Mouse (Mus musculus): ENCODE measurements around the gene Ifnl2. TPM values are rescaled to one million over a fixed set of nuclear protein-coding genes. Genes with fewer than 3 reads are reported as not detected.
"Not testable (repeated sequence)": the region's sequence is repeated elsewhere in the genome, so short reads cannot be mapped to it uniquely, and the experiment has no call there.

Gene Ifnl2
- not detected in 2 replicates for polyA plus RNA-seq (2016; fragmentation: Nextera tagmentation; extraction: Ambion mirVana)

DNA sequence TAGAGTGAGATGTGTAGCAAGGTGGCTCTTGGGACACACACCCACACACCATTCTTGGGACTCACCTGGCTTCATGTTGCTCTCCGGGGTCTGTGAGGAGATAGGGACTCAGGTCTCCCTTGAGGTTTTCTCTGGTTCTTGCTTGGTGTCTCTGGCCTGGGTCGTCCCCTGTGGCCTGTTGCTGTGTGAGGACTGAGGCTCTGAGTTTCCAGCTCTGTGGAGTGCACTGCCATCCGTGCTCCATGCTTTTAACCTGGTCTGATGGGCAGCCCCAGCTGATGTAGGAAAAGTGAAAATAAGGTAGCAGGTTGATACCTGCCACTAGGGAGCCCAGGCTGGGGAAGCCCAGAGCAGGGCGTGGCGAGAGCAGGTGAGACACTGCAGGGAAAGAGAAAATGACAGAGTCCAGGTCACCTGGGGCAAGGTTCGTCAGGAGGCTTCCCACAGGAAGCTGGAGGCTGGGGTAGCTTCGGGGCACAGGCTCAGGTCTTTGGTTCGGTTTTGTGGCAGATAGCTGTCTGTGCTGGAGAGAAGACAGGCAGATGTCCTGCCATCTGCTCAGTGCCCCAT, at the start of gene Ifnl2:
Gene Ifnl2 (minus strand): TSS at position 51 of the 570 bp plus-strand sequence.
- H3K4me1 ChIP-seq; H3K36me3 ChIP-seq; H3K9ac ChIP-seq; H3K27me3 ChIP-seq; H3K4me2 ChIP-seq (replicated peaks); ATAC-seq (ENCODE audit: insufficient number of reproducible peaks, insufficient read depth, low FRiP score, low TSS enrichment); H3K27ac ChIP-seq; H3K9me3 ChIP-seq; H3K4me3 ChIP-seq: not testable (repeated sequence)
- 62% methylated on average over 8 of the region's 8 CpGs for WGBS

DNA sequence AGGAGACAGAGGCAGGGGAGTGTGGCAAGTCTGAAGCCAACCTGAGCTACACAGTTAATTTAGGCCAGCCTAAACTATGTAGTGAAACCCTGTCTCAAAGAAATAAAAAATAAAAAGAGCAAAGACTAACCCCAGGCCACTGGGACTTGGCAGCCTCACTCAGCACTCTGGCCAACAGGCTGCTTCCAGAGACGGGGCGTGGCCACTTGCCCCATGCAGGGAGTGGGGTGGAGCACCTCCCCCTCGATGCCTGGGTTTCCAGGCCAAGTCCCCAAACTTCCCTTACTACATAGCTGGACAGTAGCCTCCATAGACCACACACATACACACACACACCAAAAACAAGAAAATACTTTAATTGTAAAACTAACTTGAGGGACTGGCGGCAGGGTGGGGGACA, 48.2 kb upstream of the Ifnl2 start:
- no peaks in the 10 kb centered on the region for H3K27me3 ChIP-seq
- H3K9ac ChIP-seq, result no peak overlapping the region
- H3K4me3 ChIP-seq, result no peak overlapping the region
- 42% methylated on average over 4 of the region's 4 CpGs for WGBS
- no peak overlapping the region for H3K4me2 ChIP-seq (replicated peaks)
- no peaks in the 10 kb centered on the region for H3K9me3 ChIP-seq
- H3K36me3 ChIP-seq, result peaks cover 48% of the 10 kb centered on the region
- no peaks in the 10 kb centered on the region for H3K4me1 ChIP-seq
- 0 out of 2 replicates have a peak overlapping the region, but pooled peaks have one; percentile 11 for H3K27ac ChIP-seq
- ATAC-seq (ENCODE audit: insufficient number of reproducible peaks, insufficient read depth, low FRiP score, low TSS enrichment), result no peak

DNA sequence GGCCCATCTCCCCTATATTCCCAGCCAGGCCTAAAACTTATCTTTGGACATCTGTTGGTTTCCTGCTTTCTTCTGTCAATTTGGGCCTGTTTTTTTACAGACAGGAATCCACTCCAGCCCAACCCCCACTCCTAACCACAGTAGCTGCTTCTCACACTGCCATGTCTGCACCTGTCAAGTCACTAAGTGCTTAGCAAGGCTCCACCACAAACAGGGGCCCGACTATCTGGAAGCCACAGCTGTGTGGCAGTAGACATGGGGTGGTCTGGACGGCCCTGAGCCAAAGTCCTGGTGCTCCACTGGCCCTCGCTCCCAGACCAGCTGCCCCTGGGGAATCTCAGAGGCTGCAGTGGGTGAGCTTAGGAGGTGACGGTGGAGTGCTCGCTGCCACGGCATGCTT, 47.5 kb upstream of the Ifnl2 start:
- no peaks in the 10 kb centered on the region for H3K9me3 ChIP-seq
- no peaks in the 10 kb centered on the region for H3K27me3 ChIP-seq
- H3K4me1 ChIP-seq, result no peaks in the 10 kb centered on the region
- H3K4me3 ChIP-seq, result no peak overlapping the region
- no peak overlapping the region for H3K9ac ChIP-seq
- no peak for ATAC-seq (ENCODE audit: insufficient number of reproducible peaks, insufficient read depth, low FRiP score, low TSS enrichment)
- H3K27ac ChIP-seq, result no peak overlapping the region
- 79% methylated on average over 6 of the region's 6 CpGs for WGBS
- H3K4me2 ChIP-seq (replicated peaks), result no peak overlapping the region
- H3K36me3 ChIP-seq, result peaks cover 40% of the 10 kb centered on the region

GRCm38 (mm10) chr7:28557069-28557468, 46.8 kb upstream of the Ifnl2 start:
- no peaks in the 10 kb centered on the region for H3K4me1 ChIP-seq
- H3K4me2 ChIP-seq (replicated peaks), result no peak overlapping the region
- no peak overlapping the region for H3K9ac ChIP-seq
- no peak overlapping the region for H3K4me3 ChIP-seq
- 79% methylated on average over 5 of the region's 5 CpGs for WGBS
- H3K27ac ChIP-seq, result no peak overlapping the region
- no peaks in the 10 kb centered on the region for H3K27me3 ChIP-seq
- peaks cover 34% of the 10 kb centered on the region for H3K36me3 ChIP-seq
- H3K9me3 ChIP-seq, result no peaks in the 10 kb centered on the region
- no peak for ATAC-seq (ENCODE audit: insufficient number of reproducible peaks, insufficient read depth, low FRiP score, low TSS enrichment)

DNA sequence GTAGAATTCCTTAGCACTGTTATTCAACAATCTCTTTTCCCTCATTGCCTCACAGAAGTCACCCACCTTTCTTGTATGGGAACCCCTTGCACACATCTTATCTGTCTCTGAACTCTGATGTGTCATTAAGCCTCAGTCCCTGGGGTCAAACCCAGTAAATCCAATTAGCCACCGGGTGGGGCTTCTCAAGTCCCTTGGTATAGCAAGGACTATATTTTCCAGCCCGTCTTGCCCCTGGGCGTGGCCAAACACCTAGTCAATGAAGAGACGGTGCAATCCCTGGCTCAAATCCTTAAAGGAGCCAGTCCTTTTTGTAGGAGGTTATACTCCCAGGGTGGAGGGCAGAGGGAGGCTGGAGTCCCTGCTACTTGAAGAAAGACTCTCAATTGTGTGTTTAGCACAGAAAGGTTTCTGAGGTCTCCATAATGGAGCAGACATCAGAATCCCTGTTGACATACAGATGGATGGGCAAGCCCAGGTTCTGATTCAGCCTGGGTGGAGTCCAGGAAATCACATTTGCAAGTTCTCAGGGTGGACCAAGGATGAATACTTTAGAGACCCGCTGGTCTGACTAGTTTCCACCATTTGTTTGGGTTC, 45.8 kb upstream of the Ifnl2 start:
- Histone ChIP-seq H3K4me2 (replicated peaks) (no peak overlapping the region), H3K4me3 (no peak overlapping the region), H3K27me3 (no peaks in the 10 kb centered on the region), H3K4me1 (no peaks in the 10 kb centered on the region), H3K36me3 (peaks cover 26% of the 10 kb centered on the region), H3K27ac (no peak overlapping the region), H3K9ac (no peak overlapping the region), H3K9me3 (no peaks in the 10 kb centered on the region)
- 16% methylated on average over 5 of the region's 5 CpGs for WGBS
- ATAC-seq (ENCODE audit: insufficient number of reproducible peaks, insufficient read depth, low FRiP score, low TSS enrichment), result no peak

DNA sequence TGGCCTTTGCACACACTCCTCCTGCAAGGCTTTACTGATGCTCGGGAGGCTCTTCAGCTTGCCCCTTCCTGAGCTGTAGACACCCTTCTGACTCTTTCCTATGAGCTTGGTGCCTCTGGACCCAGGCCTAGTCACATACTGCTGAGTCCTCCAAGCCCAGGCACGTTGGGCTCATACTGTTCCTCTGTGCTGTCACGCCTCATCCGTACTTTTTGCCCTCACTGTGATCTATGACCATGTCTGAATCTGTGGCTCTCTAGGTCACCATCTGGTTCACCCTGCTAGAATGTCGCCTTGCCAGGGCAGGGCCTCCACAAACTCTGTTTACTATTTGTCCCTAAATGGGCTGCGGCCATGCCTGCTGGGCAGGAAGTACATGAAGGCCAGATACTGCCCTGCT, 42.8 kb upstream of the Ifnl2 start:
- H3K4me3 ChIP-seq, result no peak overlapping the region
- ATAC-seq (ENCODE audit: insufficient number of reproducible peaks, insufficient read depth, low FRiP score, low TSS enrichment), result no peak
- no peaks in the 10 kb centered on the region for H3K9me3 ChIP-seq
- no peak overlapping the region for H3K27ac ChIP-seq
- no peaks in the 10 kb centered on the region for H3K4me1 ChIP-seq
- H3K27me3 ChIP-seq, result peaks cover 5% of the 10 kb centered on the region; the same call in 1 of the 2 replicates
- WGBS, result 92% methylated on average over 6 of the region's 6 CpGs
- no peak overlapping the region for H3K4me2 ChIP-seq (replicated peaks)
- no peak overlapping the region for H3K9ac ChIP-seq
- H3K36me3 ChIP-seq, result no peaks in the 10 kb centered on the region

DNA sequence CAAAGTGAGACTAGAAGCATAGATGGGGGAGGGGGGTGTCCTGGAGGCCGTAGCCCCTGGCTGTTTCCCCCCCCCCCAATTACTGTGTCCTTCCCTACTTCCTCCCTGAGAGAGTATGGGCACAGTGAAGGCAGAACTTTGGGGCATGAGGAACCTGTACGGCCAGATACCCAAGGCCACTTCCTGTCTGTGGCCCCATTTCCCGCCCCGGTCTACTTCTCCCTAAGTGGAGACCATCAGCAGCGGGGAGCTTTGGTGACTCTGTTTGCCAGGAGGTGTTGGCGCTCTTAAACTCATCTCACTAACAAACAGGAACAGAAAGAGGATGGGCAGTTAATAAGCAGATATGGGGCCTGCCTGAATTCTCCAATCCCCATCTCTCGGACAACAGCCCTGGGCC, 37.4 kb upstream of the Ifnl2 start:
- no peak overlapping the region for H3K9ac ChIP-seq
- no peak overlapping the region for H3K4me2 ChIP-seq (replicated peaks)
- peaks cover 50% of the 10 kb centered on the region for H3K27me3 ChIP-seq
- H3K27ac ChIP-seq, result no peak overlapping the region
- ATAC-seq (ENCODE audit: insufficient number of reproducible peaks, insufficient read depth, low FRiP score, low TSS enrichment), result no peak
- peaks cover 15% of the 10 kb centered on the region for H3K4me1 ChIP-seq
- H3K9me3 ChIP-seq, result no peaks in the 10 kb centered on the region
- H3K4me3 ChIP-seq, result no peak overlapping the region
- no peaks in the 10 kb centered on the region for H3K36me3 ChIP-seq
- WGBS, result 62% methylated on average over 7 of the region's 7 CpGs

DNA sequence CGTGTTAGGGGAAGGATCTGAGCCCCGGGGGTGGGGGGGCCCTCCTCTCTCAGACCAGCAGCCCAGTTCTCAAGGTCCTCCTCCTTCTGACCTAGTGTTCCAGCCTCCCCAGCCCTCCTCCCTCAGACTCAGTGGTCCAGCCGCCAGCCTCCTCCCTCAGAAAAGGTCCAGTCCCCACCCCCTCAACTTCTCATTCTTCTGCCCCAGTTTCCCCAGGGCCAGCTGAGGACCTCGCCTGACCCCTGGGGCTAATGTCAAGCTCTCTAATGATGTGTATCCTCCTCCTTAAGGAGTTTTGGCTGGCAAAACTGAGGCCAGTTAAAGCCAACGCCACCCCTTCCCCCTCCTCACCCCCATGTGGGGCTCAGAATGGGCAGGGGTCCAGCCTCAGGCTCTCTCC, 36.9 kb upstream of the Ifnl2 start, which contains the start of gene Nccrp1:
Gene Nccrp1 (minus strand): TSS at position 101 of the 400 bp plus-strand sequence.
- Histone ChIP-seq H3K9me3 (no peaks in the 10 kb centered on the region), H3K27ac (no peak within 1 kb of the TSS), H3K4me1 (peaks cover 15% of the 10 kb centered on the region), H3K9ac (peak within 1 kb of the TSS; percentile 33), H3K4me3 (peak within 1 kb of the TSS; percentile 29), H3K4me2 (replicated peaks) (peak within 1 kb of the TSS; percentile 48), H3K36me3 (no peaks in the 10 kb centered on the region), H3K27me3 (peaks cover 50% of the 10 kb centered on the region)
- ATAC-seq (ENCODE audit: insufficient number of reproducible peaks, insufficient read depth, low FRiP score, low TSS enrichment), result no peak
- WGBS, result 11% methylated on average over 5 of the region's 5 CpGs

GRCm38 (mm10) chr7:28546649-28547048, 36.4 kb upstream of the Ifnl2 start:
- WGBS, result 2% methylated on average over 22 of the region's 22 CpGs
- Histone ChIP-seq H3K27me3 (peaks cover 50% of the 10 kb centered on the region), H3K9me3 (no peaks in the 10 kb centered on the region), H3K4me1 (peaks cover 15% of the 10 kb centered on the region), H3K4me3 (peak overlapping the region; percentile 29), H3K27ac (no peak overlapping the region), H3K9ac (peak overlapping the region; percentile 33; the same call in 1 of the 2 replicates), H3K4me2 (replicated peaks) (peak overlapping the region; percentile 48), H3K36me3 (no peaks in the 10 kb centered on the region)
- ATAC-seq (ENCODE audit: insufficient number of reproducible peaks, insufficient read depth, low FRiP score, low TSS enrichment), result no peak

- Histone ChIP-seq H3K9ac (no peak overlapping the region), H3K27me3 (peaks cover 50% of the 10 kb centered on the region), H3K4me2 (replicated peaks) (no peak overlapping the region), H3K4me3 (no peak overlapping the region), H3K36me3 (no peaks in the 10 kb centered on the region), H3K9me3 (no peaks in the 10 kb centered on the region), H3K27ac (no peak overlapping the region), H3K4me1 (peaks cover 15% of the 10 kb centered on the region)
- 45% methylated on average over 7 of the region's 7 CpGs for whole genome bisulfite sequencing
- ATAC-seq (ENCODE audit: insufficient number of reproducible peaks, insufficient read depth, low FRiP score, low TSS enrichment), result no peak
Measured at GRCm38 (mm10) chr7:28545891-28546210, 35.6 kb upstream of the Ifnl2 start.

DNA sequence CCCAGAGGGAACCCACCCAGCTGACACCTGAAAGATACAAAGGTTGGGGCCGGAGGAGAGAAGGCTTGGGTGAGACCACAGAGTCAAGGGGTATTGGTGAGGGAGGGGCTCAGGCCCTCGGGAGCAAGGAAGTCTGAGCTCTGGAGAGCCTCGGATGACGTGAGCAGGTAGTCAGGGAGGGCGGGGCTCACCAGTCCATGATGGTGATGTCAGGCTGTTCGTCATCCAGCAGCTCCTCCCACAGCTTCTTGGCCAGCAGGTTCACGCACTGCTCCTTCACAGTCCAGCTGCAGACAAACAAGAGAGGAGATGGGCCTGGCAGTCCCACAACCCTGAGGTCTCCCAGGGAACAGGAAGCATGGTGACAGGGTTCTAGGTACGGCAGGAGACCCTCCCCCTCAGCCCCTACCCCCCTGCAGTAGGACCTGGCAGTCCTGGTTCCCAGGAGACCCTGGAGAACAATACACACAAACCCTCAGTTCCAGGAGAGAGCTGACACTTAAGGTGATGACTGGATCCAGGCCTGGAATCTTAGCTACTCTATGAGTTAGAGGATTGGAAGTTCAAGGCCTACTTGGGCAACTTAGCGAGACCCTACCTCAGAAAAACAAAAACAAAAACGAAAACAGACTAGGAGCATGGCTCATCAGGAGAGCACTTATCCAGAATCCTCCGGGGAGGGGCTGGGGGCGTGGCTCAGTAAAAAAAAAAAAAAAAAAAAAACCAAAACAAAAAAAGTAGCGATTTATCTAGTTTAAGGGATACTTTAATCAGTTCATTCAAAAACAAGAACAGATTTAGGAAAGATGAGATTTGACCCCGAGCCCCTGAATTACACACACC, 35.0 kb upstream of the Ifnl2 start:
- 24% methylated on average over 13 of the region's 14 CpGs for WGBS
- Histone ChIP-seq H3K4me2 (replicated peaks) (no peak overlapping the region), H3K9ac (no peak overlapping the region), H3K4me1 (peaks cover 15% of the 10 kb centered on the region), H3K4me3 (no peak overlapping the region), H3K9me3 (no peaks in the 10 kb centered on the region), H3K27me3 (peaks cover 50% of the 10 kb centered on the region), H3K36me3 (no peaks in the 10 kb centered on the region), H3K27ac (no peak overlapping the region)
- 0 out of 2 replicates have a peak, but pooled peaks have one; percentile 16 for ATAC-seq (ENCODE audit: insufficient number of reproducible peaks, insufficient read depth, low FRiP score, low TSS enrichment)

Data from embryonic facial prominence, embryonic 12.5 days (tissue).